7 mouse cellular contexts compared by ENCODE assay signal in genomic region chr16:46010906-46011220, GRCm38 (mm10). TPM values are rescaled to one million over a fixed set of nuclear protein-coding genes. Genes with fewer than 3 reads are reported as not detected.
A peak's percentile ranks its signal among the peaks of the same experiment; 100 is the strongest.
DNase-seq lines count a peak whose midpoint lies in the region; ATAC-seq lines count a peak whose summit lies in the region.

No protein-coding gene starts in this region.

- H3K4me3 ChIP-seq in forebrain, embryonic 16.5 days (replicated peaks; ENCODE audit: low read length), result peak overlapping the region; percentile 77
- H3K4me3 ChIP-seq in kidney, embryonic 16.5 days (ENCODE audit: low read length), result peak overlapping the region; percentile 73
- H3K4me3 ChIP-seq in stomach, embryonic 14.5 days (ENCODE audit: low read depth, low read length), result peak overlapping the region; percentile 49

- peaks cover 20% of the 10 kb centered on the region for H3K4me1 ChIP-seq in forebrain, embryonic 16.5 days (replicated peaks; ENCODE audit: control insufficient read depth, insufficient read depth, low read length)
- H3K4me1 ChIP-seq in kidney, embryonic 16.5 days (ENCODE audit: insufficient read depth, low read length), result peaks cover 13% of the 10 kb centered on the region
- no peaks in the 10 kb centered on the region for H3K4me1 ChIP-seq in stomach, embryonic 14.5 days (ENCODE audit: control insufficient read depth, insufficient read depth, low read length)

- 6% methylated on average over 5 of the region's 5 CpGs for WGBS in forebrain, embryonic 16.5 days
- 7% methylated on average over 5 of the region's 5 CpGs for WGBS in kidney, embryonic 16.5 days
- 9% methylated on average over 5 of the region's 5 CpGs for WGBS in stomach, embryonic 14.5 days

- H3K27ac ChIP-seq in forebrain, embryonic 16.5 days (ENCODE audit: low read length), result no peak overlapping the region; the same call in 1 of the 2 replicates
- peak overlapping the region; percentile 86 for H3K27ac ChIP-seq in kidney, embryonic 16.5 days (ENCODE audit: low read length)
- peak overlapping the region; percentile 59; the same call in 1 of the 2 replicates for H3K27ac ChIP-seq in stomach, embryonic 14.5 days (ENCODE audit: low read length)

- peak; percentile 82 for DNase-seq in CD4-positive, CD25-positive, alpha-beta regulatory T cell, adult 2 months (ENCODE audit: low read depth, low spot score)
- peak; percentile 73 for DNase-seq in T-cell, adult 2 months (ENCODE audit: low spot score)
- peak; percentile 37 for DNase-seq in lung, postnatal 25 days (ENCODE audit: low spot score)
- DNase-seq in left cerebral cortex, postnatal 36 days (ENCODE audit: low spot score in 2 of 2), result no peak

- no peak for ATAC-seq in forebrain, embryonic 16.5 days
- peak; percentile 24; the same call in 1 of the 2 replicates for ATAC-seq in kidney, embryonic 16.5 days (ENCODE audit: low FRiP score, low TSS enrichment)
- ATAC-seq in stomach, embryonic 14.5 days (ENCODE audit: insufficient number of reproducible peaks, insufficient read depth, low FRiP score, low read depth), result no peak

- H3K9ac ChIP-seq in forebrain, embryonic 16.5 days (replicated peaks; ENCODE audit: low read depth, low read length), result peak overlapping the region; percentile 74
- peak overlapping the region; percentile 80 for H3K9ac ChIP-seq in kidney, embryonic 16.5 days (replicated peaks; ENCODE audit: low read length)
- H3K9ac ChIP-seq in stomach, embryonic 14.5 days (replicated peaks; ENCODE audit: low read depth, low read length), result peak overlapping the region; percentile 45; the same call in 1 of the 2 replicates

- H3K27me3 ChIP-seq in forebrain, embryonic 16.5 days (replicated peaks; ENCODE audit: control insufficient read depth, insufficient read depth, low read length), result no peaks in the 10 kb centered on the region
- no peaks in the 10 kb centered on the region for H3K27me3 ChIP-seq in kidney, embryonic 16.5 days (ENCODE audit: insufficient read depth, low read length)
- H3K27me3 ChIP-seq in stomach, embryonic 14.5 days (ENCODE audit: control insufficient read depth, insufficient read depth, low read length), result no peaks in the 10 kb centered on the region

- no peaks in the 10 kb centered on the region for H3K9me3 ChIP-seq in forebrain, embryonic 16.5 days (ENCODE audit: control insufficient read depth, low read length)
- H3K9me3 ChIP-seq in kidney, embryonic 16.5 days (ENCODE audit: low read length), result no peaks in the 10 kb centered on the region
- no peaks in the 10 kb centered on the region for H3K9me3 ChIP-seq in stomach, embryonic 14.5 days (ENCODE audit: control insufficient read depth, low read depth, low read length)

- H3K36me3 ChIP-seq in forebrain, embryonic 16.5 days (ENCODE audit: control insufficient read depth, insufficient read depth), result no peaks in the 10 kb centered on the region
- no peaks in the 10 kb centered on the region for H3K36me3 ChIP-seq in kidney, embryonic 16.5 days (ENCODE audit: insufficient read depth, low read length)
- no peaks in the 10 kb centered on the region for H3K36me3 ChIP-seq in stomach, embryonic 14.5 days (ENCODE audit: control insufficient read depth, insufficient read depth, low read length)

- H3K4me2 ChIP-seq in forebrain, embryonic 16.5 days (ENCODE audit: low read length), result peak overlapping the region; percentile 89
- peak overlapping the region; percentile 97 for H3K4me2 ChIP-seq in kidney, embryonic 16.5 days (replicated peaks; ENCODE audit: low read depth, low read length)
- peak overlapping the region; percentile 79 for H3K4me2 ChIP-seq in stomach, embryonic 14.5 days (replicated peaks; ENCODE audit: low read depth, low read length)

- intact Hi-C loops in left cerebral cortex, postnatal 36 days (cut with DNase I), result no loop called here

RNA-seq across cellular contexts. Expression of gene Plcxd2, which starts 0.8 kb away (rescaled TPM):
- 15.5 and 17.7 TPM in 2 replicates for polyA plus RNA-seq in forebrain, embryonic 16.5 days (2015; fragmentation: Nextera tagmentation; extraction: Ambion mirVana)
- polyA plus RNA-seq in kidney, embryonic 16.5 days (2015; fragmentation: Nextera tagmentation; extraction: Ambion mirVana), result 1.4 and 1.5 TPM in 2 replicates
- polyA plus RNA-seq in stomach, embryonic 14.5 days (2014; fragmentation: Nextera tagmentation; extraction: Ambion mirVana), result 1.0 and 1.2 TPM in 2 replicates
- total RNA-seq in left cerebral cortex, postnatal 36 days (2021), result 10 to 100 TPM; 74.9 to 81.2 TPM

RNA-seq across cellular contexts. Expression of gene Phldb2, which starts 57.5 kb away (rescaled TPM):
- polyA plus RNA-seq in forebrain, embryonic 16.5 days (2015; fragmentation: Nextera tagmentation; extraction: Ambion mirVana), result 7.1 and 8.6 TPM in 2 replicates
- polyA plus RNA-seq in kidney, embryonic 16.5 days (2015; fragmentation: Nextera tagmentation; extraction: Ambion mirVana), result 89.6 and 90.1 TPM in 2 replicates
- 29.7 and 31.2 TPM in 2 replicates for polyA plus RNA-seq in stomach, embryonic 14.5 days (2014; fragmentation: Nextera tagmentation; extraction: Ambion mirVana)
- total RNA-seq in left cerebral cortex, postnatal 36 days (2021), result 1 to 10 TPM; 4.4 to 9.9 TPM

Comparison
In these comparisons a context has a peak if more than half of its experiments do, and no peak if none do; other contexts are left out.
1. DNase-seq: peak in CD4-positive, CD25-positive, alpha-beta regulatory T cell, adult 2 months (single experiment), T-cell, adult 2 months (single experiment) and lung, postnatal 25 days (single experiment); none in left cerebral cortex, postnatal 36 days (0 of 2).
2. Peak in every context shown above with its lines, with median percentiles within 50 percentile points of each other: H3K4me2 ChIP-seq, H3K4me3 ChIP-seq and H3K9ac ChIP-seq.